Mouse (Mus musculus) cerebellum, postnatal 10 days (tissue): Measurements from ENCODE around the gene Lhx6.

Experiments used
- DNase-seq, 2 experiments: peaks; one replicate each; pipeline ENCODE4 v3.0.0; 2021; ENCODE audit warnings: mixed read lengths in 2 of 2

Gene Lhx6

DNA sequence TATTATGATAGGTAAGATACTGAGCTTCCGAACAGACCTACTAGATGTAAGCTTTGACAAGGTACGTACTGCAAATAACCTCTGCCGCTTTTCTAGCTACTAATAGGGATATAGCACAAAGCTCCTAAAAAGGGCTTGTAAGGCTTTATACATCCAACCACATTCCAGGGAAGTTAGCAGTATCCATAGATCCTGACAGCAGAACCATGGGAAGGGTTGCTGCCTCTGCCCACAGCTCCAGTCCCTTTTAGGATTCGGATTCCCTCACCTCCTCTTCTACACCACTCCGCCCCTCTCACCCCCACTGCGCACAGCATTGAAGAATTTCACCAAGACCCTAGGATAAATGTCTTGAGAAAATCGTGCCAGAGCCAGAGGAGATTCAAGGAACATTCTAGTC lies 11.9 kb downstream of the Lhx6 start:
- DNase-seq = no peak

DNA sequence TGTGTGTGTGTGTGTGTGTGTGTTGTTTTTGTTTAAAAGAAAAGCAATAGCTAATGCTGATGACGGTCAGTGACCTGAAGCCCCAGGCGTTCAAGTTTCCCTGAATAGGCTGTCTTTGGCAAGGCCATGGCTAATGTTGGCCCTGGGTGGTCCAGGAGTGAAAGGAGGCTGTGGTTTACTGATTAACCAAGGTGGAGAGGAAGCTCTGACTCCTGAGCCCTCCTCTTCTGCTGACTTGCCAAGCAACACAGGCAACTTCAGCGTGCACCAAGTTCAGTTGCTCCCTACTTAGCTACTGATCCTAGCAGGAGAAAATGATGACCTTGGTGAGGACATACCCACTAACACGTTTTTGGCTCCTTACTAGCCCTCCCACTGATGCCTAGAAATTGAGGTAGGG lies 12.5 kb downstream of the Lhx6 start:
- no peak for DNase-seq

DNA sequence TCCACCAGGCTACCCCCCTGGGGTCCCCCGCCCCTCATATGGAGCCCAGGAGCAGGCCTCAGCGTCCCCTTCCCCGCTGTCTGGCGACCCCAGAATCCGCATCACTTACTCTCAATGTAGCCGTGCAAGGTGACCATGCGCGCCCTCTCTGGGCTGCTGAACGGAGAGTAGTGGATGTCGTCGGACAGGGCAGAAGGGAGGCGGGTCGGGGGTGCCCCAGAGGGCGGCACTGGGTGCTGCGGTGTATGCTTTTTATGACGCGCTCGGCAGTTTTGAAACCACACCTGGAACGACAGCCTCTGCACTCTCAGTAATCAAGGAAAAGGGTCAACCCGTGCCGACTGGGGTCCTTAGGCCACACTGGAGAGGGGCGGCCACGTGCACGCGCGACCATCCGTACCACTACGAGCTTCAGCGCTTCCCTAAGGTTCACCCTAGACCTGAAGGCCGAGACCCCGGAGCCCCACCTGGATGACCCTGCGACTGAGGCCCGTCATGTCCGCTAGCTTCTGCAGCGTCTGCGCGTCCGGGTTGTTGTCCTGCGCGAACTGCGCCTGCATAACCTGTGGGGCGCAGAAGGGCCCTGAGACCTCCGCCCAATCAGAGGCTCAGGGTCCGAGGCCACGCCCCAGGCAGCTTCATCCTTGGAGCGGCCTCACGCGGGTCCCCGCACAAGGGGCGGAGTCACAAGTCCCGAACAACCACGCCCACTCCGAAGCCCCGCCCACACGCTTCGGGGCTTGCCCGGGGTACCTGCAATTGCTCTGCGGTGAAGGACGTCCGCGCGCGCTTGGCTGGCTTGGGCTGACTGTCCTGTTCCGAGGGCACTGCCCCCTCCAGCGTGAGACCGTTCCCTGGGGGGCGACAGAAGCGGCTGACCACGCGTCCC lies 14.1 kb downstream of the Lhx6 start:
- DNase-seq = peak; percentile 66 to 74

DNA sequence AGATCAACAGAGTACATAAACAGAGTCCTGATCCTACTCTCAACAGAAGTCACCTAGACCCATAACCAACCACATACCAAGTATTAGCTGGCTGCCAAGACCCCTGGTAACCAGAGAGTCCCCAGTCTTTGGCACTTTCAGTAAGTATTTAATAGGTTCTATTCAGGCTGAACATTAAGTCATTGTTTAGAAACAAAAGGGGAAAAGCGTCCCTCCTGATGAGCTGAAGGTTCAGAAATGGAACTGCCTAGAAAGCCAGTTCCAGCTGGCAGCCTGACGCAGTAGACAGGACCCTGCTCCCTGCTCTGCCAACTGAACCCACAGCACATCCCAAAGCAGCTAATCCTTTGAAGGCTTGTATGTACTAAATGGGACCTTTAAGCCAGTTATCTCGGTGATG lies 16.0 kb downstream of the Lhx6 start:
- no peak for DNase-seq

DNA sequence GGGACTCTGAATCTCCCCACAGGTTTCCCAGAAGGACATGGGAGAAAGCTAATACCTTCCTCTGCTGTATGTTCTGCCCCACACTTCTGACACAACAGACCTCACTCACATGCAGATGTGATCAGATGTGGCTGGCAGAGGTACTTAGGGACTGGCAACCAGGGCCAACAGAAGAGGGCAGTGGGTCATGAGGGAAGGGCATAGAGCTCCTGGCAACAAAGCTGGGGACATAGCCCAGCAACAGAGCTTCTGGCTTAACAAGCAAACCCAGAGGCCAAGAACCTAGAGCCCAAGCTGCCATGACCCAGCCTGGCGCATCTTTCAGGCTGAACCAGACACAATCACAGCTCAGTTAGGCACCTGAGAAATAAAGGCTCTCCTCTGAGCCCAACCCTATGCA lies 20.2 kb downstream of the Lhx6 start:
- no peak for DNase-seq

DNA sequence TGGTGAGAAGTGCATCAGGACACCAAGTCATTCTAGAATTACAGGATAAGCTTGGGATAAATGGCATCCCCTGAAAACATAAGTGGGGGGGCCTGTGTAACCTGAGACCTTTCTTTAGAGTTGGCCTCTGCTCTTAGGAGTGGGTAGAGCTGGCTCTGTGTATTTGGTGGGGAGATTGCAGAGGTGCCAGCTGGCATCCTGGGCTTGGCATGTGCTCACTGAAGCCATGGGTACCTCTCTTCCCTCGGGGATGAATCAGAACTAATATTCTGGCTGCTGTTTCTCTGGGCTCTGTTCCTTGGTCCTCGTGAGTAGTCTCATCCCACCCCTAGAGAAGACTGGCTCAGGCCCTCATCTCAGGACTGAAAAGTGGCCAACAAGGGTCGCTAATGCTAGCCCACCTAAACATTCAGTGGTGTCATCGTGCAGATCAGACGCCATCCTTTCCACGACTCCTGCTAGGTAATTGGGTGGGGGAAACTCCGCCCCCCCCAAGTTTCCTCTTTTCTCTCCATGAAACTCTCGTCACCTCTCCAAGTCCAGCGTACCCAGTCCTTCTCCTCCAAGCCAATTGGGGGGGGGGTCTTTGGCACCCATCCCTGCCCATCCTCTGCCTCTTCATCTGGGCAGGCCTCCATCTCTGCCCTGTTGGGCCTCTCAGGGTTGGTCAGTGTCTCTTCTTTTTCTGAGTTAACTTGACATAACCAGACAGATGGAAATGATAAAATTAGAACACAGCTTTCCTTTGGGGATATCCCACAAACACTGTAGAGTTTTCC lies 22.2 kb downstream of the Lhx6 start:
- peak; percentile 42 to 69 for DNase-seq

DNA sequence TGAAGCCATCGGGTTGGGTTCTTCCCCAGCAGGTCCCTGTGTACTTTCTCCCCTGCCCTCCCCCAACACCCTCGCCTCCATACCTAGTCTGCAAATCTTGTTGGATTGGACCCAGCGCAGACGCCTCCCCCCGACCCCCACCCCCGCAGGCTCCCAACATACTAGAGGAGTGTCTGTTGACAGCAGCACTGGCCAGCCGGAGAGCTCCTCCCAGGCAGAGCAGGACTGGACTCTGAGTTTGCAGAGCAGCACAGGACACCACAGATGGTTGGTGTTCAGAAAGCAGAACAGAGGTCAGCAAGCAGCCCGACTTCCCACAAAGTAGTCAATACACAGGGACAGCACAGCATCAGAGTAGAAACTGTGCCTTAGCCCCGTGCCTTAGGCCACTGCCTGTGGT lies 23.8 kb downstream of the Lhx6 start:
- DNase-seq = no peak

DNA sequence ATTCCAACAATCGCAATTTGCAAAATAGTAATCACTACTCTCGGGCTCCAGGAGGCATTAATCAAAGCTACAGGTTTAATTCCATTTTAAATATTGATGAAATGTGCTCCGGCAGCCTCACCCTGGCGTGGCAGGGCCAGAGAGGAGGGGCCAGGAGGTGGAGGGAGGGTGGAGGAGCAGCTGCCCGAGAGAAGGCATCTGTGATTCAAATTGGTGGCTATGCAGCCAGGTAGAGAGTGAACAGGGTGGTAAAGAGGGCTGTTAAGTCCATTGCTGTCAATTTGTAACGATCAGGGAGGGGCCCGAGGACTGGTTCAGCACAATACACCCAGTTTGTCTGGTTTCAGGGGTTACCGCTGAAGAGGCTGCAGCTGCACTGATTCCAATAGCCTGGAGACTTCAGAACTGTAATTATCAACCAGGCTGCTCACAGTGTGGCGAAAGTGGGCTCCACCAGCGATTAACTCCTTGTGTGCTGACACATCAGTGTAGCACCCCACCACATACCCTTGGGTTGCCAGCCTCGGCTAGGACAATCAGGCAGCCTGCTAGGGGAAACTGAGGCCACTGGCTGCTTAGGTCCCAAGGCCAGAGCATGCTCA lies 27.9 kb downstream of the Lhx6 start:
- peak in 1 of 2 experiments; percentile 29 for DNase-seq

DNA sequence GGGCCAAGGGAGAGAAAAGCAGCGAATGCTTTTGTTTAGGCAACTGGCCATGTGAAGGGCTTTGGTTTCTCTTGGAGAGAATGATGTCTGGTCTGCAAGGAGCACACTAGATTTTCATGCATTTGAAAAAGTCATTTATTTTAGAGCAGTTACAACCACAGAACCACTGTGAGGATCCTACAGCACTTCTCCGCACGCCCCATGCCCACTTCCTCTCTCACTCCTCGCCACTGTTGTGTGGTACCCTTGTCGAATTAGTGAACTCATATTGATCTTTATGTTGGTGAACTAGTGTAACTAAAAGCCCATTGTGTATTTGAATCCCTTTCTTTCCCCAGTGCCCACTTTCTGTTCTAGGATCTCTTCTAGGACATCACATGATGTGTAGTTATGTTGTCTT lies 30.0 kb downstream of the Lhx6 start:
- DNase-seq = no peak

DNA sequence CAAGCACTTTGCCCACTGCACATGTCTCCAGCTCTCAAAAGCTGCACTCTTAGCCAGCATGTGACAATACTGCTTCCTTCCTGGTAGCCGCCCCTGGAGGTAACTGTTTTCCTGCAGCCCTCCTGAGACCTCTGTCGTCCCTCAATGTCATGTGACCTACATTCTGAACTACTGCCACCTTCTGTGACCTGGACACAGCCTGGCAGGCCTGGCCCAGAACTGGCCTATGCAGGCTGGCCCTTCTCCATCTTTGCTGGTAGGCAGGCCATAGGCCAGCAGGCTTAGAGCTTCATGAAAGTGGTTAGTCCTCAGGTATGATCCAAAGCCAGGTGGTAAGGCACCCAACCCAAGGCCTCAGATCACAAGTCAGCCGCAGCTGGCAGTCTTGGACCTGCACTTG lies 31.4 kb downstream of the Lhx6 start:
- DNase-seq = no peak

DNA sequence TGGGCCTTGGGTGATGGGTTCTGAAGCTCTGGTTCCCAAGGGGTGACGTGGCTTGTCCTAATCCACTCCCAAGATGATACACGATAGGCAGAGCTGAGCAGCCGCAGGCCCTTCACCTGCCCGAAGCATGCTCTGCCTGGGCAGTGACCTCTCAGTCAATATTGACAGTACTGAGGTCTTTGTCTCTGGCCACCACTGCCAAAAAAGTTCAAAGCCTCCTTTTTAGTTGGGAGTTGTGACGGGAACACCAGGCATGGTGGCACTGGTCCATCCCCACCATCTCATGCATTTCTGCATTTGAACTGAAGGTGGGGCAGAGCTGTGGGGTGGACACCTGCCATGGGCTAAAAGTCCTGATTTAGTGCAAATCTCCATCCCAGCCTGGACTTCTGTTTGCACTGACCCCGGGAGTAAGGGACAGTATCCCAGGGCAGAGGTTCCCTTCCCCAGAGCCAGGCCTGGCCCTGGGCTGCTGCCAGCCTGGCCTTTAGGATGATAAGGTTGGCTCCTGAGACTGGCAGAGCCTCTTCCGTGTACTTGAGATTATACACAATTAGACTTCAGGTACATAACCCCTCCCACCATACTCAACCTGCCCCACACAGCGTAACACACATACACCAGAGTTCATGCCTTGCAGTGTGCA lies 33.4 kb downstream of the Lhx6 start:
- DNase-seq = no peak

DNA sequence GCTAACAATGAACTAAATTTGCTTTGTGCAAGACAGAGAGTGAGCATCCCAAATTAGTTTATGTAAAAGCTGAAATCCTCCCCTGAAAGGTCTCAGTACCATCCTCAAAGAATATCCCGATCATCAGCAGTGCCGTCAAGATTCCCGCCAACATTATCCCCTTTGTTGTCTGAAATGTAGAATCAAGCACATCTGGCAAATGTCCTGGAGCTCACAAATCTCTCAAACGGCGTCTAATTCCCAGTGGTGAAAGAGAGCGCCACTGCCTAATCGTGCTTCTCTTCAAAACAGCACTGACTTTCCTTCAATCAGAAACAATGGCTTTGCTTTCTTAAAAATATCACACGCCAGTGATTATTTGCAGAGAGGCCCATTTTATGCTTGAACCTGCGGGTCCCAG lies 38.1 kb downstream of the Lhx6 start:
- no peak for DNase-seq

DNA sequence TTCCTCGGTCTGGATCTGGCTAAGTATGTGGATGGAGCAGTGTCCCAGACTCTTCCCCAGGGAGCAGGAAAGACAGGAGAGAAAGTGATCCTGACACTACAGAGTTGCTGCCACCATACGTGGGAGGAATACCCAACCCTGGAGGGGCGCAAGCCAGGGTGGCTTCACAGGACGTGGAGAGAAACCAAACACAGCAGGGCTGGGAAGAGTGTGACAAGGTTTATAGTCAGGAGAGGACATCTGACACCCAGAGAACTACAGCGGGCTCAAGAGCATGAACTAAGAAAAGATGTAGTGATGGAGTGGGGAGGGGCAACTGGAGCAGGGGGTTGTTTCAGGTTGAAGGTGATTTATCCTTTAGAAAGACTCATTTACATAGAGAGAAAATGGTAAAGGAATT lies 43.8 kb downstream of the Lhx6 start:
- no peak for DNase-seq

DNA sequence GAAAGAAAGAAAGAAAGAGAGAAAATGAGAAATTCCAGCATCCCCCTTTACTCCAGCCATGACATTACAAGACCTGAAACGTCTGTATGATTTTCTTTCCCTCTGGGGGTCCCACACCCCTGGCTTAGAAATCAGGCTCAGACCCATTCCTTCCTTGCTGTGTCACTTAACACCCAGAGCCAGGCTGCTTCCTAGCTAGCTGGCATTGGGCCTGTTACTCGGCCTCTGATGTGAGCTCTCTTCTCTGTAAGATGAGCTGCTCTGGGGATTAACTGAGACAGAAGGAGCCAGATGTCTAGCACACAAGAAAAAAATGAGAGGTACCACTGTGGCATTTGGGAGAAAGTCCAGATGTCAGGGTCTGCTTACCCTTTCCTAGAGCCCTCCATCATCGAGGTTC lies 49.0 kb downstream of the Lhx6 start:
- no peak for DNase-seq

DNA sequence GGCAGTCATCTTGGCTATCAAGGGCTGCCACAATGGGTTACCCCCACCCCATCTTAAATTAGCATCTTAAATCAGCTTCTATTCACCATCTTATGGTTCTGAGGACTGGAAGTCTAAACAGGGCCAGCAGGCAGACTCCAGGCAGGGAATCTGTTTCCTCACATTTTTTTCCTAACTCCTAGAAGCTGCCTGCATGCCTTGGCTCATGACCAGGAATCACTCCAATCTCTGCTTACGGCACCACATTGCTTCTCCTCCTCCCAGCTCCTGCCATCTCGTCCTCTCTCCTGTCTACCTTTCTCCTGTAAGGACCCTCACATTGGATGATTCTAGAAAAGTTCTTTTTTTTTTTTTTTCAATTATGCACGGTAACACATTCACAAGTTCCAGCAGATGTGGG lies 52.0 kb downstream of the Lhx6 start:
- DNase-seq = peak in 1 of 2 experiments; percentile 36

DNA sequence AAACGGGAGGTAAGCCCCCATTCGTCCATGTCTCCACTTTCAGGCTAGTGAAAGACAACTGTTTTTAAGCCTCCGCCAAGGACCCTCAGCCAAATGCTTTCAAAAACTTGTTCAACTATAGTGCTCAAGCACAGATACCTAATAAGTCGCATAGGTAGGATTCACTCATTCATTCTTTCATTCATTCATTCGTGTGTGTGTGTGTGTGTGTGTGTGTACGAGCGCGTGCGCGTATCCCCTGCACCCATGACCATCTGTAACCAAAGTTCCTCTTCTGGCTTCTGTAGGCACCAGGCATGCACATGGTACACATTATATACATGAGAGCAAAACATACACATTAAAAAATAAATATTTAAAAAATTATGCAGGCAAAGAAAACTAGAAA lies 55.6 kb downstream of the Lhx6 start:
- no peak for DNase-seq

DNA sequence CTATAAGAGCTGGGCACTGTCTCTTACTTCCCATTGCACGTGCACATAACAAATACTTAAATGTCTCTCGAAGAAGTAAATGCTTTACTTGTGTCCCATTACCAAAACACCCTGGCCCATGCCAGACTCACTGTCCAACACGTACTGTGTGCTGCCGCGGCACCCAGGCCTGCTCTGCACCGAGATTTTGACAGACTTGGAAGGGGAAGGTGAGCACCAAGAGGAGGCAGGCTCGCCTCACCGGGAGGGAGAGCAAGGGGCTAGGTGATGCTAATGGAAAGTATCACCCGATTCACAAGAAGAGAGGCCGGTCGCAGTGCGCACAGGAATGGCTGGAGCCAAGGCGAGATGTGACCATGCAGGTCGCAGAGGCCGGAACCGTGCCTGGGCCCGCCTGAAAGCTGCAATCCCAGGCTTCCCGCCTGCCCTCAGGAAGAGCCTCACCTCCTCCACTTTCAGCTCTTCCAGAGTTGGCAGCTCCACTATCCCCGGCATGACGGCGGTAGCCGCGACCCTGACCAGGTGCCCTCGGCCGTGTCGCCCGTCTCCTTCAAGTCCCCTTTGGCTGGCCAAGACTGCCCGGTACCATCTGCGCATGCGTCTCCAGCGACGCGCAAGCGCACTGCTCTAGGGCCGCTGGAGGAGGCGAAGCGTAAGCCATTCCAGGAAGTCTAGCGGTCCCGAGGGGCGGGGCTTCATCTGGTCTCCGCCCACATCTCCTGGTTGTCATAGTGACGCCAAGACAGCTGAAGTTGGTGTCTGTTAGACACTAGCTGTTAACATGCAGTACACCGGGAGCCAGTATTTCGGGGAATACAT lies 56.3 kb downstream of the Lhx6 start, which contains the start of the genes Ndufa8 and Morn5:
Gene Ndufa8, minus strand, starts transcription at position 659 of the 819 bp plus-strand sequence.
Gene Morn5, plus strand, starts transcription at position 711 of the 819 bp plus-strand sequence.
- DNase-seq = peak; percentile 99

DNA sequence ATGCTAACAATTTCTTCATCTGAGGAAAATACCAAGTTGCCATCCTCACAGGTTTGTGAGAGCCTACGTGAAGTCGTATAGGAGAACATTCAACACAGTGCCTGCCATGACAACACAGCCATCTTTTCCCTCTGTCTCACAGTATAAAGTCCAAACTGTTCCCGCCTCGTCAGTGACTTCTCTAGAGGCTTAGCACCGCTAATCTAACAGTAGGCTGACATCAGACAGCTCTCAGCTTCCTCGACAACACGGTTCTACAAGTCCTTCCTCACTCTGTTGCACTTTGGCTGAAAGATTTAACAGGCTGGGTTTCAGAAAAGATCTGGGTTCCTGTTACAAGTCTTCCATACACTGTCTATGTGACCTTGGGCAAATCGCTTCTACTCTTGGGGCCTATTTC lies 57.0 kb downstream of the Lhx6 start:
- DNase-seq = no peak

DNA sequence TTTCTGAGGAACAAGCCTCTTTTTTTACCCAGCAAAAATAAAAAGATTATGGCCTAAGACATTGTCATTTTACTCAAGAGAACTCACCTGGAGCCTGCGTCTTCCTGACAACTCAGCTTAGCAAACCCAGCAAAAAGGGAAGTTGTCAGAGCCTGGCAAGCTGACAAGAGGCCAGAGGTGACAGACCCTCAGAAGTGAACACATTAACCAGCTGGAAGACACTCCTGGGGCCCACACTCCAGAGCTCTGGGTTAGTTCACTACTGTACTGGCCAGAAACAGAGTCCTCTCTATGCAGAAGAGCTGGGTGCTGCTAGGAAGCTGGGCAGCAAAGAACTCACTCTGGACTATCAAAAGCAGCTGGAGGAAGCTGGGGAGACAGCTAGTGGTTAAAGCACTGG lies 64.3 kb downstream of the Lhx6 start:
- DNase-seq = no peak

DNA sequence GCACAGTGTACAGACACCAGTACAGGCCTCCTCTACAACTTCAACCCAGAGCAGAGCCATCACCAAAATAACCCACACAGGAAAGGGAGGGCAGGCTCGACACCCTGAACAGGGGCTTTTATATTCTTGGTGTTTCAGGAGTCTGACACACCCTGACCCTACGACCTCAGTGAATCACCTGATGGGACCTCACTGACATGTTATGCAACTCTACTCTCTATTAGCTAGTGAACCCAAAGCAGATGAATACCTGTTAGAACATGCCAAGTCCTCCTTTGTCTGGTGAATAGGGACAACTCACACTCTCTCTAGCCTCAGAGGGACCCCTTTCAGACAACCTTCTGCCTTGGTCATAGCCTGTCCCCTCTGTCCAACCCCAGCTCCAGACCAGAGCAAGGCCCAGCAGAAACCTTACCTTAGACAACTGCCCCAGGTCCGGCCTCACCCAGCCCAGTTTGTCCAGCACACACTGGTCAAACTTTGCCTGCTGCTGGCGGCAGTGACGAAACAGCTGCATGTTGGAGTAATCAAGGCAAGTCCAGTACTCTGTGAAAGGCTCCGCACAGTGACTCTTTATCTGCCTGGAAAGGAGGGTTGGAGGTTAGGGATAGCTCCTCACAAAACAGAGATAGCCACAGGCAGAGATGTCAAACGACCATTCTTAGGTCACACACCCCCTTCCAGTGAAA lies 65.8 kb downstream of the Lhx6 start:
- no peak for DNase-seq

DNA sequence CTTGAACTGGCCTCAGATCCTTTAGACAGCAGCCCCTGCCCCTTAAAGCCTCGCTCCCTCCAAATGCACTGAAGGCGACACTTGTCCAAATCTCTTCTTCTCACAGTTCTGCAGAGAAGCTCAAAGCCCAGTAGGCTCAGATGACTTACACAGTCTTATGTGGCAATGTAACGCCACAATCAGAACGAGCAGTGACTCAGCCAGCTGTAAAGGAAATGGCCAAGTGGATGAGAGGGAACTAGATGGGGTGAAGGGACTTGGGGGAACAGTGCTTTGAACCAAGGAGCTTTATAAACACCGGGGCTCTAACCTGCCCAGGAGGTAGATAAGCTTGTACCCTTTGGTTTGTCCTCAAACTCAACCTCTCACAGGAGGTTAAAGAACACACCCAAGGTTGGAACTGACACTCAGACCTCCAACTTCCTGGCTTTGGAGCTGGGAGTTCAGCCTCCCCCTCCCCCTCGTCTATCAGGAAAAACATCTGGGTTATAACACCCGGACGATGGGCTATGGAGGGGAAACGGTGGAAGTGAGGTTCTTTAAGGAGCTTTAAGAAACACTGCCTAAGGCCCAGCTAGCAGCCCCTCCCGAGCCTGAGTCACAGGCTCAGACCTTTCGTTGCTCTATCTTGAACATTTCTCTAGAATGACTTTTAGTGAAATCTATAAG lies 69.7 kb downstream of the Lhx6 start:
- DNase-seq = no peak
